Mouse (Mus musculus): Measurements from ENCODE around the gene Rcor3.

Gene Rcor3

GRCm38 (mm10) chr1:192092879-192093660 is 44.8 kb downstream of the Rcor3 start:
- peak; percentile 91 to 93 for DNase-seq

- peak; percentile 99 for DNase-seq
Measured at GRCm38 (mm10) chr1:192091806-192092772, 45.8 kb downstream of the Rcor3 start, which contains the start of gene Traf5. Gene Traf5, minus strand, starts transcription at chr1:192092559.

GRCm38 (mm10) chr1:192090689-192091567 is 46.9 kb downstream of the Rcor3 start:
- DNase-seq, result no peak

- no peak for DNase-seq
Measured at GRCm38 (mm10) chr1:192090281-192090680, 47.6 kb downstream of the Rcor3 start.

GRCm38 (mm10) chr1:192089208-192090166 is 48.4 kb downstream of the Rcor3 start:
- no peak for DNase-seq

GRCm38 (mm10) chr1:192088011-192088410 is 49.9 kb downstream of the Rcor3 start:
- DNase-seq, result no peak

- no peak for DNase-seq
Measured at GRCm38 (mm10) chr1:192087098-192087497, 50.8 kb downstream of the Rcor3 start.

- DNase-seq, result no peak
Measured at GRCm38 (mm10) chr1:192086279-192087037, 51.4 kb downstream of the Rcor3 start.

GRCm38 (mm10) chr1:192085218-192085617 is 52.6 kb downstream of the Rcor3 start:
- DNase-seq, result no peak

GRCm38 (mm10) chr1:192082646-192083045 is 55.2 kb downstream of the Rcor3 start:
- DNase-seq, result no peak

- DNase-seq, result no peak
Measured at GRCm38 (mm10) chr1:192081129-192081528, 56.7 kb downstream of the Rcor3 start.

GRCm38 (mm10) chr1:192079121-192079520 is 58.7 kb downstream of the Rcor3 start:
- DNase-seq, result no peak

- DNase-seq, result peak; percentile 53 to 69
Measured at GRCm38 (mm10) chr1:192078406-192078805, 59.5 kb downstream of the Rcor3 start.

GRCm38 (mm10) chr1:192076796-192077535 is 60.9 kb downstream of the Rcor3 start:
- DNase-seq, result peak; percentile 68 to 78

GRCm38 (mm10) chr1:192076101-192076500 is 61.8 kb downstream of the Rcor3 start:
- peak in 1 of 2 experiments; percentile 43 for DNase-seq

- DNase-seq, result no peak
Measured at GRCm38 (mm10) chr1:192074824-192075223, 63.0 kb downstream of the Rcor3 start.

GRCm38 (mm10) chr1:192072426-192072825 is 65.4 kb downstream of the Rcor3 start:
- DNase-seq, result no peak

GRCm38 (mm10) chr1:192070618-192071051 is 67.2 kb downstream of the Rcor3 start:
- peak; percentile 71 to 80 for DNase-seq

GRCm38 (mm10) chr1:192069971-192070591 is 67.8 kb downstream of the Rcor3 start:
- peak; percentile 72 to 84 for DNase-seq
